Mouse (Mus musculus): ENCODE data around the gene Wfdc21.
A peak's percentile ranks its signal among the peaks of the same experiment; 100 is the strongest.

The Wfdc21 gene

DNA sequence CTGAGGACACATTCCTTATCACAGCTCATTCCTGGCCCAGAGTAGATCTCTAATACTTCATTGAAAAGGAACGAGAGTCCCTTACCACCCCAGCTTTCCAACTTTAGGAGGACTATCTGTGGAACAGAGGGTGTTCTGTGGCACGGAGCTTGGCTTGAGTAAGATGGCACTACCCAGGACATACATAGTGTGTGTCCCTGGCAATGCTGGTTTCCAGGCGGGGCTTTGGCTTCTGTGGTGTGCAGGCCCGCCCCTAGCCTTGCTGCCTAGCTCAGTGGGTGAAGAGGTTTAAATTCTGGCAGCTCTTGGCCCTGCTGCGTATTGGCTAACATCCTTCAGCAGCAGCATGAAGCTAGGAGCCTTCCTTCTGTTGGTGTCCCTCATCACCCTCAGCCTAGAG, at the start of gene Wfdc21:
Wfdc21 (plus strand) TSS at position 260 of the 400 bp plus-strand sequence.
- DNase-seq (ENCODE audit: low read depth, low spot score), result no peak

DNA sequence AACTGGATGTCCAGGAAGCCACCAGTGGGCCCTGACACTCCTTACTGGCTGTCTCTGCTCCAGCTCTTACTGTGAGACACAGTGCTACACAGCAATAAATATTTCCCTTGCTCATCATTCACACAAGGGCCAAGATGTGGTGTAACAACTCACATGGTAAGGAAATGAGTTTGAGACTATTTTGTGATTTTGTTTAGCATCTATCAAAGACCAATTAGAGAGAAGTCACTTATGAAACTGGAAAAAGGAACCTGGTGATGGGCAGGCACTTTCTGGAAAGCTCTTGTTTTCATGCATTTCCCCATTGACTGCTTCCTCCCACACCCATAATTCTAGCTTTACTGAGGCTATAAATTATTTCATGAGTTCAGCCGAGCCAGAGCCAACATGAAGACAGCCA, 43.0 kb upstream of the Wfdc21 start, which contains the start of gene Wfdc17:
Wfdc17 (plus strand) TSS at position 287 of the 400 bp plus-strand sequence.
- no peak for DNase-seq (ENCODE audit: low read depth, low spot score)

DNA sequence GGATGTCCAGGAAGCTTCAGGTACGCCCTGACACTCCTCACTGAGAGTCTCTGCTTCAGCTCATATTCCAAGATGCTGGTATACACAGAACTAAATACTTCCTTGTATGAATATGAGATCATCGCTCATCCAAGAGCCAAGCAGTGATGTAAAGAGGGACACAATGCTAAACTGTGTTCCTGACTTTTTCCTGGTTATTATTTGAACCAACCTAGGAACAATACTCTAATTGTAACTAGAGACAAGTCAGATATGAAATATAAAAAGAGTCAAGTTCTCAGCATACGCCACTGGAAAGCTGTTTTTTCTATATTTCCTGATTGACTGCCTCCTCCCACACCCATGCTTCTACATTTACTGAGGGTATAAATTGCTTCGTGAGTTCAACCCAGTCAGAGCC, 38.0 kb upstream of the Wfdc21 start, which contains the start of gene Wfdc18:
Wfdc18 (plus strand) TSS at position 301 of the 400 bp plus-strand sequence.
- DNase-seq (ENCODE audit: low read depth, low spot score), result no peak

DNA sequence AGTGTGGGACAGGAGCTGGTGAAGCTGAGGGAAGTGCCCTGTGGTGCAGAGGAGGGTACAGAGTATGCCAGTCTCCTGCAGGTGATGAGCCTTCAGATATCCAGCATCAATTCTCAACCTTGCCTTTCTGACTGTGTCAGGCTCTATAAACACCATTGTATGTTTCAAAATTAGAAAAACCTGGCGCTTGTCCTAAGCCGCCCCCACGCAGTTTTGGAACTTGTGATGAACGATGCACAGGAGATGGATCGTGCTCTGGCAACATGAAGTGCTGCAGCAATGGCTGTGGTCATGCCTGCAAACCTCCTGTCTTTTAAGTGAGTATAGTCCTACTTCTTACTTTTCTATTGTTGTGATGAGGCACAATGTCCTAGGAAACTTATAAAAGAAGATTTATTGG, 37.1 kb upstream of the Wfdc21 start:
- DNase-seq (ENCODE audit: low read depth, low spot score), result no peak

DNA sequence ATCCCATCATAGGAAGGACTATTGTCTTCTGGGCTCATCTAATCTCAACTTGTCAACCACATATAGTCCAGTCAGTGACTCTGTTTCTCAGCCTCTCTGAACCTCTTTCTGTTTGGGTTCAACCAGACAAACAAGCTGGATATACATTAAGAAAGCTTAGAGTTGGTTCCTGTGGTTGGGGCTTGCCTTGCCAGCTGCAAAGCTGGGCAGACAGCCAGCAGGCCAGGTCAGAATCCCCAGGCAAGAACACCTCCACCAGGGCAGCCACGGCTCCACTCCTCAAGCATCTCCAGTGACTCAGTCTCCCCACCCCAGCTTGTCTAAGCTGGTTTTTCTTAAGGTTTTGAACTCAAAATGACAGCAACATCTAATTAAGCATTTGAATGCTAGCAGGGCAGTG, 34.1 kb upstream of the Wfdc21 start:
- DNase-seq (ENCODE audit: low read depth, low spot score), result no peak

DNA sequence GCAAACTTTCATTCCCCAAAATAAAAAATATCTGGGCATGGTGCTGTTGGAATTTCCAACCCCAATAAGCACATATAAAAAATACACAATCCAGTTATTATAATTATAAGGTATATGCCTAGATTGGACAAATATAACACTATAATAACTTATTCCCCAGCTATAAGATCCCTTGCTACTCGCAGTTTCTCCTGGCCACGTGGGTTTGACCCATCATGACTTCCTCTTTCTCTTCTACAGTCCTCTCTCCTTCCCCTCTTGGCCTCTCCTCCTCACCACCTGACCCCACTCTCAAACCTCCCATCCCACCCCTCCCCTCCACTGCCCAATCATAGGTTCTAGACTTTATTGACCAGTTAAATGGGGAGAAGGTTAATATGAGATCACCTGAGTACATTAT, 32.8 kb upstream of the Wfdc21 start:
- DNase-seq (ENCODE audit: low read depth, low spot score), result no peak

DNA sequence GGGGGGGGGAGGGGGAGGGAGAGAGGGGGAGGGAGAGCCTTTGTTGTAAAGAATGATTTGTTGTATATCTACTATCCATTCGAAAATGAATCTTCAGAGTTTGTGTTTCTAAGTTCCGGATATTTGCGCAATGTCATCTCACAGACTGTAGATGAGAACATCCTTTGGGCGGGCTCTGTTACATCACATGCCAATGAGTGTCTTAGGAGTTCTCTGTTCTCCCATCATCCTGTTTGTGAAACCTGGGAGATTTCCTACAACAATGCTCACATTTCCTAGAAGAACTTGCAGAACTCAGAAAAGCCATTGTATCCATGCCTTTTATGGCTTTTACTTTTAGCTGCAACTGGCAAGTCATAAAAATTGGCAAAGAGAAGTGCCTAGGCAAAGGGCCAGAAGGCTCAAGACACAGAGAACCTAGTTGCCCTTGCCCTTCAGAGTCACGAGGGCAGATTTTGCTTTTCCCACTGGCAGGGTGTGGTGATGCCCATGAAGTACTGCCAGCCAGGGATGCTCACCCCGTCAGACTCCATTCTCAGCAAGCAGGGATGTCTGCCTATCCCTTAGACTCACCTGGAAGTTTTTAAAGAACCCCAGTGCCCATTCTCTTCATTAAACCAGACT, 29.6 kb upstream of the Wfdc21 start:
- no peak for DNase-seq (ENCODE audit: low read depth, low spot score)

DNA sequence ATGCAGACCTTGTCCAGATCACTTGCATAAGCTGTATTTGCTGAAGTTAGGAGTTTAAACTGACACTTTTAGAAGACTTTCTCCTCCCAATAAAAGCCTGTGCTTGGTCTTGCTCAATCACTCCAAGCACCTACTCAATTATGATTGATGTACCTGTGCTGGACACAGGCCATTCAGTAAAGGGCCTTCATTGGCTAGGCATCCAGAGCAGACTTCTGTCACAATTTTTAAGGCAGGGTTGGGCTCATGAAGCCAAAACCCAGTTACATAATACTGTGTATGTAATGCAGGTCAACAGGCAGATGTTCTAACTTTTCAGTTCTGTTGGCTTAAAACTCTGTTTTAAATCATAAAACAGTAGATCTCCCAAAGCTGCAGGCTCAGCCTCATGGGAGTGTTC, 26.0 kb upstream of the Wfdc21 start:
- no peak for DNase-seq (ENCODE audit: low read depth, low spot score)

DNA sequence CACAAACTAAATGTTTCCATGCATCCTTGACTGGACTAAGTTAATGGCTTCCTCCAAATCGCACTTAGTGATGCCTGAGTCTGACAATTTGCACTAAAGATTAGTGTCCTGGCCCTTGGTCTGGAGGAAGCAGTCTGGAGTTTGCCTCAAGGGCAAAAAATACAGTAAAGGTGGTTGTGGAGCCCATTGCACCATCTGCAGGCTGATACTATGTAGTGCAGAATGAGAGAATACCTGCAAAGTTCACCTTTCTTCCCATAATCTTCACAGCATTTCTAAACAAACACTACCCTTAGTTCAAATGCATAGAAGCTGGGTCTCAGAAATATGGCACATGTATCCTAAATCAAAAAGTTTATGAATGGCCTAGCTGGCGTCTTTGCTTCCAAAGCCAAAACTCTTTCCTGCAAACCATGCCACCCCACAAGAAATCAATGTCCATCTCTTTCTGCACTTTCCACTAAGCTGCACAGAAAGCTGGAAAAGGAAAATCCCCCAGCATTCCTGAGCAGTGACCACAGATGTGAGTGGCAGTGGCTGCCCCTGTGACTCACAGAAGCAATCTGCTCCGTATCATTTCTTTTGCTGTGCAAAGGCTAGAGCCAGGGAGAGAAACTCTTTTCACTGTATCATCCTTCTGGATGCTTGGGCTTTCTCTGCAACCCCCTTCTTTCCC, 17.8 kb upstream of the Wfdc21 start:
- no peak for DNase-seq (ENCODE audit: low read depth, low spot score)

DNA sequence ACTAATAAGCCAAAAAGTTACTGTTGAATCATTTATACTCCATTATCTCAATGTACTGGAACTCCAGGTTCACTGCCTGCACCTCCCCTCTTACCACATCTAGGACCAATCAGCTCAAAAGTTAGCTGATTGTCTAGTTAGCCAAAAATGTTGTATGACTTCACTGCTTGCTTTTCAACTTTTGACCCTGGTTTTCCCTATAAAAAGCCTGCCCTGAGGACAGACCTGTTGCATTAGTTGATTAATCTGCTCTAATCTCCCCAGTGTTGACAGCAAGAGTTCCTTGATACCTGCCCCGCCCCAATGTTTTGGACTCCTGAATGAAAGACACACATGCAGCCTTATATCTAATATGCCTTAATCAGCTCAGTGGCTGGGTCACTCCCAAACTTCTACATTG, 15.6 kb upstream of the Wfdc21 start:
- no peak for DNase-seq (ENCODE audit: low read depth, low spot score)

DNA sequence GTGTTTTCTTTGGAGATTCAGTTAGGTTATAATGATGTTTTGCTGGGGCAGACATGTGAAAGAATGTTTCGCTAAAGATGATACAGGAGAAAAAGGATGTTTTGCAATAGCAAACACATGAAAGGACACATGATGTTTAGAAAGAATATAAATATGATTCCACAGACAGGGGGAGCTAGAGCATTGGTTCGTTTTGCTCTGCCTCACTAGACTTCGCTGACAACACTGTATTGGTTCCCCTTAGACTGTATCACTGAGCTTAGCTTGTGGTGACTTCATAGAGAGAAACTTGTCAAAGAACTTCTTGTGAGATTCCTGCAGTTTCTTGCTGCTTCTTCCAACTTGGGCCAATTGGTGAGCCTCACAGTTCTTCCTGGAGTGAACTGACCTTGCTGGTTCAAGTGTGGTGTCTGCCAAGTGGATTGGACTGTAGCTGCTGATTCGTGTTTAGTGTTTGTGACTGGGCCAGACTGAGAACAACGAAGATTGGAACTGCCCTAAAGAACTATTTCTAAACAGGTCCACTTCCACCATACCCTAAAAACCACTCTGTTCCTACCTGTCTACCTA, 13.6 kb upstream of the Wfdc21 start:
- no peak for DNase-seq (ENCODE audit: low read depth, low spot score)

DNA sequence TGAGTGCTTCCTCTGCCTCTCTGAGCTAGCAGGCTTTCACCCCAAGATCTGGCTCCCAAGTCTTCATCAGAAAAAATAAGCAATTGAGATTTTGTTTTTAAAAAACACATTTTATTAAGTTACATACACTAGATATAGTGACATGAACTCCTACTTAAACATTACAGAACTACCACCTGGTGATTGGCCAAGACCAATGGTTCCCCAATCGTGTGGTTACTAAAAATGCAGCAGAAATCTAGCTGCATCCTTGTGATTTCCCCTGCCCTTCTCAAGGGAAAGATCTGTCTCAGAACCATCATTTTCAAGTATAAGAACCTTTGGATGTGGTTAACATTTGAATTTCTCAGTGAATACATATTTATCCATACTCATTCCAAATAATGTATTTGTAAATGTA, 12.5 kb upstream of the Wfdc21 start:
- DNase-seq (ENCODE audit: low read depth, low spot score), result no peak

DNA sequence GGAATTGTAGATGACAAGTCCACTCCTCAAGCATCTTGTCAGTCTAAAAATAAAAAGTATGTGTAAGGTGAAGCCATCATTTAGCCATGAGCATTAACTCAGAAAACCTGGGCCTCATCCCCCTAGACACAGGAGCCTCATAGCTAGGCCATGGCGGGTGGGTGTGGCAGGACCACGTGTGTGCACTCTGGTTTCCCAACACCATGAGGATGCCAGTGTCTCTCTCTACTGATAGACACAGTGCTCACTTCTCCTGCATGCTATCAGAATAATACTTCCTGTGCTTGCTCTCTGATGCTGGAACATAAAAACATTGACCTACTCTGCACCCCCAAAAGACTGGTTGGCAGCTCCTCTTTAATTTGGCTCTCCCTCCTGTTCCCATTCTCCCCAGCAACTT, 10.9 kb upstream of the Wfdc21 start:
- no peak for DNase-seq (ENCODE audit: low read depth, low spot score)

DNA sequence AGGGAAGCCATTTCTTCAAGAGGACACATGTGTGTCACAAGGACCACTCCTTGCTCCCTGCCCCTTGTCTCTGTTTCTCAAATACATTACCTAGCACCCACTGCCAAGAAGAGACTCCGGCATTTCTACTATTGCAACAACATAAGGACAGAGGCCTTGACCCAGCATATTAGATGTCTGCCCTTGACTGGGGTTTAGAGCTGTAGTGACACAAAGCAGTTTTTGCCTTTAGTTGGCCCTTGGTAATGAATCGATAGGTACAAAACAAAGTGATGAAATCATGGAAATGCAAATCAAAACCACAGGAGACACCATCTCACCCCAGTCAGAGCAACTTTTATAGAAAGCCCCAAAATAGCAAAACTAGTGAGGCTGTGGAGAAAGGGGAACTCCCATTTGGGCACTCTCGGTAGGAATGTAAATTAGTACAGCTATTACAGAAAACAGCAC, 9.6 kb upstream of the Wfdc21 start:
- no peak for DNase-seq (ENCODE audit: low read depth, low spot score)

DNA sequence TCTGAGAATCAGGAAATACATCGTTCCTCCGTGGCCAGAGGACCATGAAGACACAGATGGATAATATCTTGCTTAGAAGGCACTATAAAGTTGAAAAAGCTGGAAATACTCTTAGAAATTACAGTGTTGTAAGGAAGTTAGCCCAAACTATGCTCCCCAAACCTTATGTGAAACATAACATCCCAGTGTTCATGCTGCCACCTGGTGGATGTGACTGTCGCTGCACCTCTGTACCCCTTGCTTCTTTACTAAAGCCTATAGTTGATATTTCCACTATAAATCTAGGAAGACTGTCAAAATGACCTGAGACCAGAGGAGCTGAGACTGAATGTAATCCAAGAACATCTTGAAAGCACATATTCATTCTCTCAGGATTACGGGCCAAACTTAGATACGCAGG, 7.5 kb upstream of the Wfdc21 start:
- DNase-seq (ENCODE audit: low read depth, low spot score), result peak; percentile 43

DNA sequence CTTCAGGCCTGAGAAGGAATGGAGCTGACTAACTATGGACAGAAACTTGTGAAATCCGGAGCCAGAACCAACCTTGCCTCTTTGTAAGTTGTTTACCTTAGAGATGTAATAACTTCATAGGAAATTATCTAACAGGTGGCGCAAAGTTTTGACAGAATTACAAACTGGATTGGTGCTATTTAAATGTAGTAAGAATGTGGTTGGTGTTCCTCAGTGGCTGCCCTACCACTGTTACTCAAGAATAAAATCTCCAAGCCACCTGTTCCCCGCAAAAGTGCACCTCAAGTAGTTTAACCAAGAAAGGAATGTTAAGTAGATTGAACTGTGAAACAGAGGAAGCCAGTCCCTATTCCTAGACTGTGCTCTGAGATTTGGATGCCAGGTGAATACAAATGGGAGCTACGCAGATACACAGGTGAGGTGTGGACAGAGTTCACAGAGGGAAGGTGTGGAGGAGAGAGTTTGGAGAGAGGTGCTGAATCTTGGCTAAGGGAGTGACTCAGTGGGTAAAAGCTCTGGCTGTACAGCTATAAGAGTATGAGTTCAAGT, 6.2 kb upstream of the Wfdc21 start:
- DNase-seq (ENCODE audit: low read depth, low spot score), result no peak

DNA sequence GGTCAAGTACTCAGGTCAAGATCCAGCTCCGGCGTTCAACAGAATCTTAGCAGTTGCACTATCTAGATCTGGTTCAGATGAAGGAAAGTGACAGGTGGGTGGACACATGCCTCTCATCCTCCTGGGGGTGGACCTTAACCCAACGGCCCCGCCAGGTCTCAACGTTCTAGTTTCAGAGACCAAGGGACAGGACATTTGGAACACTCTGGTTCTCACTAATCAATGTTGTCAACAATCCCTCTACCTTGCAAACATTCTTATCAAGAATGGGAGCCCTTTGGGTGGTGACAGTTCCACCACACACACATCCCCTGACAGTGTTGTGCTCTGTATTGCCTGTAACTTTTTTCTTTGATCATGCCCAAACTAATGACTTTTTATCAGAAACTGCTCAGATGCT, 4.9 kb upstream of the Wfdc21 start:
- DNase-seq (ENCODE audit: low read depth, low spot score), result no peak

DNA sequence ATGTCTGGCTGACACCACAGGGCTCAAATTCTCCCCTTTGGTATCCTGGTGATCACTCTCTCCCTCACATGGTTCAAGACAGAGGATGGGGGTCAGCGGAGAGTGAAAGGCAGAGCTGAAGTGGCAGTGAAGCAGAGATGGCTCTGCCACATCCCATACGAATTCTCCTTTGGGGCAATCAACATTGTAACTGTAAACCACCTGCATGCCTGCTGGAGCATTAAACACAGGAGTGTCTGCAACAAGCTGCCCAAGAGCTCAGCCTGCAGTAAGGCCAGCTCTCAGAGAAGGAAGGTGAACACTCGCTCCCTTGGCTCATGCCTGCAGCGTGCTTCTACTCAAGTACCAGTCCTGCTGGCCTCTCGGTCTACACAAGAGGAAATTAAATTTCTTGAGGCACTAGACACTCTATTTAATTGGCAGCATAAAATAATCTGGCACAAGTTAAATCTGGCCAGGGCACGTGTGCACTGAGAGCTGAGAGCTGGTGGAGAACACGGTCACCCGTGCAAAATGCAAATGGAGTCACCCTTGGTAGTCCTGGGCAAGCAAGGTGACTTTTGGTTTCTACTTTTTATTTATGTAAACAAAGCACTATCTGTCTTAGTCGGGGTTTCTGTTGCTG, 3.9 kb upstream of the Wfdc21 start:
- DNase-seq (ENCODE audit: low read depth, low spot score), result no peak

DNA sequence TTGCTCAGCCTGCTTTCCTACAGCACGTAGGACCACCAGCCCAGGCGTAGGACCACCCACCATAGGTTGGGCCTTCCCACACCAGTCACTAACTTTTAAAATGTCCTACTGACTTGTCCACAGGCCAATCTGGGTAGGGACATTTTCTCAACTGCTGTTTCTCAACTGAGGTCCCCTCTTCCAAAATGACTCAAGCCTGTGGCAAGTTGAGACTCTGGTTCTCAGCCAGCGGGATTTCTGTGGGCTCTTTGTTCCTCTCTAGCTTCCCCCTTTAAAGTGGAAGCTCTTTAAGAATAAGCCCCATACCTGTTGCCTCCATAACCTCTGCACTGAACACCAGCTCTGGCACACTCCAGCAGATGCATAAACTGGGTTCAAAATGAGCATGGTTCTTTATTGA, 3.2 kb upstream of the Wfdc21 start:
- no peak for DNase-seq (ENCODE audit: low read depth, low spot score)

DNA sequence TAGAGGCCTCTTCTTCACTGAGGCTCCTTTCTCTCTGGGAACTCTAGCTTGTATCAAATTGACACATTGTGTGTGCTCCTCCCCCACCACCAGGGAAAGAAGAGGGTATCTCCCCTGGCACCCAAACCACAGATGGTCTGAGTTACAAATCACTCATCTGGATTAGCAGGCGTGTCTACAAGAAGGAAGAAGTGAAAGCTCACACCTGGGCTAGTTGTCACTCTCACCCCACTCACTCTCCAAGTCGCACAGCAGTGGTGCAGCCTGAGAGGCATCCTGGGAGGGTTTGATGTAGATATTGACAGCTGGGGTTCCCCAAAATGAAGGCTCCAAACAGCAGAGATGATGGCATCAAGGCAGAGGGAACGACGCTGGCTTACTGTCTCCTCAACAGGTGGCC, 588 bp upstream of the Wfdc21 start:
- DNase-seq (ENCODE audit: low read depth, low spot score), result no peak

DNA sequence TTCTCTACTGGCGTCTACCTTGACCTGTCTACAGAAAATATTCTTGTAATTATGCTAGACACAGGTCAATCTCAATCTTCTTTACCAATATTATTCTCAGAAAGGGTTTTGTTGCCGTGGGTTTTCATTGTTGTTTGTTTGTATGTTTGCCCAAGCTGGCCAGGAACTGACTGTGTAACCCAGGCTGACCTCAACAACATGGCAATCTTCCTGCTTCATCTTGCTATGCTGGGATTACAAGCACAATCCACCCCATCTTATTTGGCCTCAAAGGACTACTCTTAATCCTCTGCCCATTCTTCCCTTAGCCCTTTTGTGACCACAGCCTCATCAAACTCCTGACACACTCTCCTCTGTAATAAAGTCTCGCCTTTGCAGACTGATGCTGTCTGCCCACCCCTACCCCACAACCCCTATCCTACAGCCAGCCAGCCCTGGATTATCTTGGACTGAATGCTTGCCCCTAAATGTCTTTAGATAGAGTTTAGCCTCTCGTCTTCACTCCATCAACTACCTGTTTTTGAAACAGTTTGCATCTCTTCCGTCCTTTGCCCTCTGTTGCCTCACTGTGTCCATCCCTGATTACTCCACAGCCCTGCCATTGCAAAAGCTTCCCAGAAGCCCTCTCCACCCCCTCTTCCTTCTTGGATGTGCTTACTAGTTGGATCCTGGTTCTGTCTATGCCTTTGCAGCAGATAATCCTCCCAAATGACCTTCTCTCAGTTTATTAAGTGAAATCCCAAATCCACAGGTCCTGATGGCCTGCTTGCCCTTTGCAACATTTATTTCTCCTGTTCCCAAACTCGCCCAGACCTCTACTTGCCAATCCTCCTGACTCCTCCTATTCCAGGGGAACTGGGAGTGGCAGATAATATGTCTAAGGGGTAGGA, 881 bp downstream of the Wfdc21 start:
- no peak for DNase-seq (ENCODE audit: low read depth, low spot score)
